Comparison of ENCODE assay signal across 24 mouse cellular contexts in the genomic region with DNA sequence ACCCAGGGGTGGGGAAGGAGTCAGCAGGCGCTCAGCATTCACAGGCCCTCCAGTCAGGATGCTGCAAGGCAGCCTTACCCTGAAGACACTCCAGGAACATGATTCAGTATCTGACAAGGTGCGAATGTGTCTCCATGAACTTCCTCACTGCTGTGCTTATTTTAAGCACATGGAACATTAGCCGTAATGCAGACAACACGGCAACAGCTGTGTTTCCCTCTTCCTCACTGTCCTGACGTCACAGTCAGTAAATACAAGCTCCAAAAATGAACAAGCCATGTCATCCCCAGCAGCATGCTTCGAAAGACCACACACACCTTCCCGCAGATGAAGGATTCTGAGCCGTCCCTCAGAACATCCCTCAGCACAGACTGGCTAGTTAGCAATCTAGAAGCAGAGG. TPM values are rescaled to one million over a fixed set of nuclear protein-coding genes. Genes with fewer than 3 reads are reported as not detected.
DNase-seq lines count a peak whose midpoint lies in the region; ATAC-seq and TF ChIP-seq lines count a peak whose summit lies in the region.
"Had no signal": no experiment of that assay in that cellular context is flagged by ENCODE, and none has a peak within 500 bp of the region (broad histone marks: within the 10 kb centered on the region; RNA-seq: fewer than 3 reads in every experiment).

No protein-coding gene starts in this region.

- DNase-seq in forebrain, postnatal 0 days = peak; percentile 13
- no peak for DNase-seq in forebrain, embryonic 11.5 days (ENCODE audit: low spot score)
- DNase-seq in left cerebral cortex, adult 11 months (ENCODE audit: low spot score) = peak; percentile 40
- no peak for DNase-seq in left cerebral cortex, postnatal 4 days
- peak; percentile 51 to 71 for DNase-seq in left cerebral cortex, postnatal 14 days (ENCODE audit: low spot score in 2 of 2)
- peak; percentile 80 for DNase-seq in skeletal muscle tissue, adult 2 months (ENCODE audit: low read depth, low spot score)
- DNase-seq in ovary, postnatal 14 days (ENCODE audit: low spot score) = no peak
- DNase-seq: adrenal gland, adult 2 months; cerebellum, adult 11 months; cerebellum, postnatal 14 days; heart, postnatal 14 days; kidney, adult 8-10 months; kidney, postnatal 14 days; thymus, postnatal 4 days had no signal

- H3K9me3 ChIP-seq in forebrain, postnatal 0 days (ENCODE audit: low read length) = no peaks in the 10 kb centered on the region
- H3K9me3 ChIP-seq in forebrain, embryonic 11.5 days (ENCODE audit: control insufficient read depth, low read length) = no peaks in the 10 kb centered on the region
- H3K9me3 ChIP-seq: embryonic facial prominence, embryonic 13.5 days; heart, embryonic 12.5 days; hindbrain, embryonic 13.5 days; midbrain, embryonic 13.5 days; neural tube, embryonic 12.5 days had no signal

- no peaks in the 10 kb centered on the region for H3K27me3 ChIP-seq in forebrain, postnatal 0 days (ENCODE audit: insufficient read depth, low read length)
- no peaks in the 10 kb centered on the region for H3K27me3 ChIP-seq in forebrain, embryonic 11.5 days (ENCODE audit: control insufficient read depth, insufficient read depth, low read length)
- H3K27me3 ChIP-seq: embryonic facial prominence, embryonic 13.5 days; hindbrain, embryonic 13.5 days; midbrain, embryonic 13.5 days; neural tube, embryonic 12.5 days had no signal

- no peak for TF ChIP-seq CTCF in forebrain, postnatal 0 days (IDR thresholded peaks at IDR 0.05; ENCODE audit: low read depth)

- intact Hi-C loops in left cerebral cortex, postnatal 4 days (cut with DNase I) = no loop called here
- intact Hi-C loops in left cerebral cortex, postnatal 14 days (cut with DNase I) = no loop called here

- no peak overlapping the region for H3K4me2 ChIP-seq in forebrain, postnatal 0 days (ENCODE audit: low read depth)
- no peak overlapping the region for H3K4me2 ChIP-seq in forebrain, embryonic 11.5 days (ENCODE audit: low read depth, low read length, severe bottlenecking)
- H3K4me2 ChIP-seq: embryonic facial prominence, embryonic 13.5 days; heart, embryonic 12.5 days; hindbrain, embryonic 13.5 days; midbrain, embryonic 13.5 days; neural tube, embryonic 12.5 days had no signal

- peak; percentile 16; the same call in 1 of the 2 replicates for ATAC-seq in forebrain, postnatal 0 days
- no peak for ATAC-seq in forebrain, embryonic 11.5 days (replicated peaks; ENCODE audit: low FRiP score)
- ATAC-seq in erythroblast, adult 5-6 weeks (replicated peaks; ENCODE audit: low FRiP score, poor library complexity, severe bottlenecking) = no peak
- ATAC-seq: forebrain, embryonic 16.5 days; inflammation-experienced regulatory T-cells, adult 6 months; midbrain, embryonic 13.5 days had no signal

- H3K36me3 ChIP-seq in forebrain, postnatal 0 days (ENCODE audit: insufficient read depth) = no peaks in the 10 kb centered on the region
- H3K36me3 ChIP-seq in forebrain, embryonic 11.5 days (ENCODE audit: control insufficient read depth, insufficient read depth, low read length) = no peaks in the 10 kb centered on the region
- H3K36me3 ChIP-seq: embryonic facial prominence, embryonic 13.5 days; heart, embryonic 12.5 days; hindbrain, embryonic 13.5 days; midbrain, embryonic 13.5 days; neural tube, embryonic 12.5 days had no signal

- H3K4me3 ChIP-seq in forebrain, postnatal 0 days (ENCODE audit: low read depth, low read length) = no peak overlapping the region
- H3K4me3 ChIP-seq in forebrain, embryonic 11.5 days (ENCODE audit: low read depth, low read length) = no peak overlapping the region
- H3K4me3 ChIP-seq: embryonic facial prominence, embryonic 13.5 days; heart, embryonic 12.5 days; hindbrain, embryonic 13.5 days; midbrain, embryonic 13.5 days; neural tube, embryonic 12.5 days had no signal

- no peak overlapping the region for H3K9ac ChIP-seq in forebrain, postnatal 0 days
- no peak overlapping the region for H3K9ac ChIP-seq in forebrain, embryonic 11.5 days (ENCODE audit: low read length)
- H3K9ac ChIP-seq: embryonic facial prominence, embryonic 13.5 days; heart, embryonic 12.5 days; hindbrain, embryonic 13.5 days; liver, embryonic 14.5 days; midbrain, embryonic 13.5 days; neural tube, embryonic 12.5 days had no signal

- WGBS in forebrain, postnatal 0 days = 77% methylated on average over 8 of the region's 8 CpGs
- 89% methylated on average over 8 of the region's 8 CpGs for WGBS in forebrain, embryonic 11.5 days

- H3K4me1 ChIP-seq in forebrain, postnatal 0 days (ENCODE audit: insufficient read depth) = no peaks in the 10 kb centered on the region
- no peaks in the 10 kb centered on the region for H3K4me1 ChIP-seq in forebrain, embryonic 11.5 days (replicated peaks; ENCODE audit: control insufficient read depth, insufficient read depth, low read length)
- H3K4me1 ChIP-seq: embryonic facial prominence, embryonic 13.5 days; heart, embryonic 12.5 days; midbrain, embryonic 13.5 days; neural tube, embryonic 12.5 days had no signal

- H3K27ac ChIP-seq in forebrain, postnatal 0 days (ENCODE audit: low read depth, low read length) = no peak overlapping the region
- no peak overlapping the region for H3K27ac ChIP-seq in forebrain, embryonic 11.5 days (ENCODE audit: low read depth, low read length)
- H3K27ac ChIP-seq: embryonic facial prominence, embryonic 13.5 days; hindbrain, embryonic 13.5 days; liver, embryonic 14.5 days; midbrain, embryonic 13.5 days; neural tube, embryonic 12.5 days had no signal

RNA-seq across cellular contexts. Expression of gene Kcnma1, which starts 47.8 kb away (rescaled TPM):
- total RNA-seq in forebrain, postnatal 0 days (2014; rRNA removed) = 32.1 and 35.8 TPM in 2 replicates
- 10.9 and 18.7 TPM in 2 replicates for polyA plus RNA-seq in forebrain, postnatal 0 days (2015; fragmentation: Nextera tagmentation; extraction: Ambion mirVana)
- polyA plus RNA-seq in forebrain, embryonic 11.5 days (2014; fragmentation: Nextera tagmentation; extraction: Ambion mirVana) = 0.45 and 1.1 TPM in 2 replicates
- 100 to 1,000 TPM; 115 to 124 TPM for total RNA-seq in left cerebral cortex, postnatal 4 days (2021)
- 100 to 1,000 TPM; 164 to 187 TPM for total RNA-seq in left cerebral cortex, postnatal 14 days (2021)
- total RNA-seq in erythroblast, adult 5-6 weeks (2015; ENCODE audit: low replicate concordance) = not detected in 2 replicates
- total RNA-seq in erythroblast, adult 5-6 weeks (2017; ENCODE audit: low replicate concordance) = not detected in 2 replicates
- total RNA-seq: megakaryocyte, adult 5-6 weeks had no signal
- polyA plus RNA-seq: inflammation-experienced regulatory T-cells, adult 6 months had no signal

Comparison
In these comparisons a context has a peak if more than half of its experiments do, and no peak if none do; other contexts are left out.
1. DNase-seq: peak in forebrain, postnatal 0 days (single experiment), left cerebral cortex, adult 11 months (single experiment), left cerebral cortex, postnatal 14 days (2 of 2) and skeletal muscle tissue, adult 2 months (single experiment); none in forebrain, embryonic 11.5 days (single experiment), left cerebral cortex, postnatal 4 days (single experiment) and ovary, postnatal 14 days (single experiment).
2. RNA of gene Kcnma1, which starts 47.8 kb away (total RNA-seq): 164 to 187 TPM in left cerebral cortex, postnatal 14 days, 115 to 124 TPM in left cerebral cortex, postnatal 4 days and 32.1 to 35.8 TPM in forebrain, postnatal 0 days; not detected in erythroblast, adult 5-6 weeks; every median in the first group is over 10 times any median in the second.